Mouse (Mus musculus) limb, embryonic 10.5 days (tissue): Measurements from ENCODE around the gene Spata21. TPM values are rescaled to one million over a fixed set of nuclear protein-coding genes. Genes with fewer than 3 reads are reported as not detected.
"Not testable (repeated sequence)": the region's sequence is repeated elsewhere in the genome, so short reads cannot be mapped to it uniquely, and the experiment has no call there.

Experiments used
- DNase-seq: peaks from one replicate; pipeline ENCODE4 v3.0.0-alpha.2; 2017; ENCODE audit warnings: low spot score
- H3K27ac ChIP-seq: fragments of 300-500 bp; sonication (generic); 2 replicates; pipeline ENCODE4 v1.5.1; 2016; ENCODE audit warnings: mild to moderate bottlenecking
- H3K27me3 ChIP-seq: fragments of 300-500 bp; sonication (generic); 2 replicates; pipeline ENCODE4 v1.6.1; 2016; ENCODE audit warnings: low read depth, mild to moderate bottlenecking; ENCODE audit not compliant: poor library complexity, severe bottlenecking
- H3K36me3 ChIP-seq: fragments of 300-500 bp; sonication (generic); 2 replicates; pipeline ENCODE4 v1.6.1; 2016; ENCODE audit warnings: mild to moderate bottlenecking, moderate library complexity
- H3K4me1 ChIP-seq: fragments of 300-500 bp; sonication (generic); 2 replicates; pipeline ENCODE4 v1.6.1; 2016
- H3K4me3 ChIP-seq: fragments of 300-500 bp; sonication (generic); 2 replicates; pipeline ENCODE4 v1.5.1; 2016; ENCODE audit warnings: mild to moderate bottlenecking, moderate library complexity
- H3K9me3 ChIP-seq: fragments of 300-500 bp; sonication (generic); replicated peaks from 2 replicates; pipeline ENCODE4 v1.6.1; 2016; ENCODE audit warnings: mild to moderate bottlenecking
- WGBS: fragments of 180-500 bp; shearing (Covaris S2); methylation state at CpG from one replicate; pipeline ENCODE4 v1.1.7; 2016; 5-methylcytosine and 5-hydroxymethylcytosine counted together
- polyA plus RNA-seq: library from polyadenylated mRNA; unstranded; fragments of >200 nt; fragmentation: Nextera tagmentation; extraction: Ambion mirVana; gene quantifications from 2 replicates; pipeline ENCODE4 v1.2.1, GENCODE M21; 2016

Spata21 gene
- polyA plus RNA-seq, 1 experiment from 2014 or later = 0.18 TPM

DNA sequence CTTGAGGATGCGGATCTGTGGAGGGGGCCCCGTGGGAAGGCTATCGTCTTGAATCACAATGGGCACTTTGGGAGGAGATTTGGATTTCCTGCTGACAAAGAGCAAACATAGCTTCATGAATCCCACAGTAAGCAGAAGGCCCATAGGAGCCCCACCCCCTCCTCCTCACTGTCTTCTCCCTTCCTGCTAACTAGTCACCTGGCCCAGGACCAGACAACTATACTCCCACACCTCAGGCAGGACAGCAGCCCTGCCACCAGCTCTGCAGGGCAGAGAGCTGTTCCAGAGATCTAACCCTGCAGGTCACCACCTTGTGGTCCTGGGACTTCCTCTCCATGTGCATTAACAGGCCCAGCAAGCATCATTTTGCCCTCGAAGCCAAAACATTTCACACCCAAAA, 30.6 kb downstream of the Spata21 start:
- DNase-seq = no peak
- Histone ChIP-seq H3K36me3 (peaks cover 81% of the 10 kb centered on the region), H3K4me3 (no peak overlapping the region), H3K4me1 (peaks cover 10% of the 10 kb centered on the region), H3K9me3 (no peaks in the 10 kb centered on the region), H3K27me3 (no peaks in the 10 kb centered on the region), H3K27ac (no peak overlapping the region)
- WGBS = 92% methylated on average over 4 of the region's 4 CpGs

DNA sequence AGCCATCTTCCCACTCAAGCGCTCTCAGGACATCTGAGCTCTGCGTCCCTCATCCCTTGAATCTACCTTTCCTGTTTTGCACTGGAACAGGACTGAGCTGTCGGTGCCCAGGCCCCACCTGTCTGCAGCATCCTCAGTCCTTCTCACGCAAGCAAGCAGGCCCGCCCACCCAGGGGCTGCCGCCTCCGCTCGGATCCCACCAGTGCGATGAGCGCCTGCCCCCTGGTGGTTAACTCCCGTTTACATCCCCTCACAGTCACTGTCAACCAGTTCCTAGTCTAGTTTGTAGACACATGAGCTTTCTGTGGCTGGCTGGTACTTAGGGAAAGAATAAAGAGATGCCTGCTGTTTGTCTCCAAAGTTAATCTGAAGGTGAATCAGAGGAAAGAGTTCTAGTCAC, 32.6 kb downstream of the Spata21 start:
- Histone ChIP-seq H3K27ac (no peak overlapping the region), H3K4me1 (peaks cover 13% of the 10 kb centered on the region), H3K27me3 (no peaks in the 10 kb centered on the region), H3K4me3 (no peak overlapping the region), H3K36me3 (peaks cover 64% of the 10 kb centered on the region), H3K9me3 (no peaks in the 10 kb centered on the region)
- DNase-seq = peak; percentile 81
- 29% methylated on average over 11 of the region's 11 CpGs for WGBS

DNA sequence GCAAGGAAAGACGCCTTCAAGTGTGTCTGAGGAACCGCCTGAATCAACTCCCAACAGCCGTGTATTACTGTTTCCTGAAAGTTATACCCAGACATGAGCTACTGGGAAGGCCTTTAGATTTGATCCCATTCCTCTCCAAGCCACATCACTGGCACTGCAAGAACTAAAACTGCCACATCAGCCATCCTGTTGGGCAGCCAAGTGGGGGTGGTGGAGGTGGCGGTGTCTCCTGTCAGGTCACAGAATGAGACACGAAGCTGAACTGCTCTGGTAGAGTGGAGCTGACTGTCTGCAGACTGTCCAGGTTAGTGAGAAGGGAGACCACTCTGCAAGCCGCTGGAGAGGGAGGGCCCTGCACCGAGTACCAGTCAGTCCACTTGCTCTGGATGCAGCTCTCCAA, 34.5 kb downstream of the Spata21 start:
- H3K4me1 ChIP-seq = peaks cover 19% of the 10 kb centered on the region
- no peaks in the 10 kb centered on the region for H3K9me3 ChIP-seq
- DNase-seq = no peak
- no peak overlapping the region for H3K27ac ChIP-seq
- no peak overlapping the region for H3K4me3 ChIP-seq
- H3K36me3 ChIP-seq = peaks cover 57% of the 10 kb centered on the region
- no peaks in the 10 kb centered on the region for H3K27me3 ChIP-seq
- WGBS = 88% methylated on average over 7 of the region's 7 CpGs

DNA sequence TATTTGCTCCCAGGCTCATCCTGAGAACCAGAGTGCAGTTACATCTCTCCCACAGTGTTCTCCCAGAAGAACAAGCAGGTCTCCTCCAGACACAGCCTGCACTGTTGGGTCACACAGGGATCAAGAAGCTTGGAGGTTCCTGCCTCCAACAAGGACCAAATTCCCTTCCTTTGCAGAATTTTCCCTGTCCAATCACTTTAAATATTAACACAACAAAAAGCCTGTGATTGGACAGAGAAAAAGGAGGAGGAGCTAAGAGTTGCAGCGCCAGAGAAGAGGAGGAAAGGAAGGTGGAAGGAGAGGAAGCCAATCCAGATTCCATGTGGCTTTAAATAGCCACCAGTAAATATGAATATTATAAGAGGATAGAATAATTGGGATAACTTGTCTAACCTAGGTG, 34.9 kb downstream of the Spata21 start:
- H3K36me3 ChIP-seq = peaks cover 53% of the 10 kb centered on the region
- H3K4me3 ChIP-seq = no peak overlapping the region
- H3K27ac ChIP-seq = no peak overlapping the region
- 67% methylated on average over 1 of the region's 1 CpGs for WGBS
- no peak for DNase-seq
- no peaks in the 10 kb centered on the region for H3K9me3 ChIP-seq
- H3K4me1 ChIP-seq = peaks cover 19% of the 10 kb centered on the region
- no peaks in the 10 kb centered on the region for H3K27me3 ChIP-seq

DNA sequence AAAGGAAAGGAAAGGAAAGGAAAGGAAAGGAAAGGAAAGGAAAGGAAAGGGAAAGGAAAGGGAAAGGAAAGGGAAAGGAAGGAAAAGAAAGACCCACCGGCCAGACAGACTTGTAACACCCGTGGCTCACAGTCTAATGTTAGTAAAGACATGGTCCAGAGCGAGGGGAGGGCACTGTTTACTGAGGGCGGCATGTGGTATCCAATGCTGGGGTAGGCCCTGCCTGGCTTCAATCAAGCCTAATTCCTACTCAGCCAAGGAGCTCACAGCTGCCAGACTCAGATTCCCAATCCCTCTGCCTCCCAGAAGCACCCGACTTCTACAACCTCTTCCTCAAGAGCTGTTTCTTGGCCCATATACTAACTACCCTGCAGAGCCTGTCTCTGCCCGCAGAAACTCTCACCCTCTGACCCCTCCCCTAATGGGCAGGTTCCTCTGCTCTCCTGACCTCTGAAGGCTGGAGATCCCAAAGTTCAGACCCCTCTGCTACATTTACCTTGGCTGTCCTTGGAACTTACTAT, 41.1 kb downstream of the Spata21 start:
- Histone ChIP-seq H3K9me3 (no peaks in the 10 kb centered on the region), H3K36me3 (peaks cover 22% of the 10 kb centered on the region), H3K27me3 (no peaks in the 10 kb centered on the region), H3K4me1 (peaks cover 49% of the 10 kb centered on the region), H3K4me3 (no peak overlapping the region), H3K27ac (no peak overlapping the region)
- no peak for DNase-seq
- WGBS = 64% methylated on average over 6 of the region's 6 CpGs

DNA sequence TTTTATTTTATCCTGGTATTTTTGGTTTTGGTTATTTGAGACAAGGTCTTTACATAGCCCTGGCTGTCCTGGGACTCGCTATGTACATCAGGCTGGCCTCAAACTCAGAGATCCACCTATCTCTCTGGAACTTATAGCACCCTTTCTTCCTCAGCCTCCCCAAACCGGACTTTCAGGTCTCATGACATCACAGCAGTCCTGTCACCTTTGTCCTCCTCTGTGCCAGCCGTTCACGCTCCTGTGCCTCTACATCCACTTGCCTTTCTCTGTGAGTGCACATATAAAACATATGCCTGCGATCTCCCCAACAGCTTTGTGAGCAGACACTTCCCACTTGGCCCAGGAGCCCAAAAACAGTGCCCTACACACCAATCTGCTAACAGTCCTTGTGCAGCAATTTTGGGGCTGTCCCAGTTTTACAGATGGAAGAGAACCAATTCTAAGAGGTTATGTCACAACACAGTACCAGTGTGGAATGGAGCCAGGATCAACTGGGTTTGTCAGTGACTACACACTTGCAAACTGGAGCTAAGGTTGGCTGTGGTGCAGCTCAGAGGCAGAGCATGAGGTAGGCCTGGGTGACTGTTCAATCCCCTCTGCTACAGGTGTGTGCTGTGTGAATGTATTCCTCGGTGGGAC, 42.7 kb downstream of the Spata21 start:
- Histone ChIP-seq H3K27ac (peak overlapping the region; percentile 65; the same call in 1 of the 2 replicates), H3K27me3 (no peaks in the 10 kb centered on the region), H3K36me3 (peaks cover 35% of the 10 kb centered on the region), H3K9me3 (no peaks in the 10 kb centered on the region), H3K4me1 (peaks cover 56% of the 10 kb centered on the region), H3K4me3 (no peak overlapping the region)
- no peak for DNase-seq
- WGBS = 82% methylated on average over 6 of the region's 6 CpGs

DNA sequence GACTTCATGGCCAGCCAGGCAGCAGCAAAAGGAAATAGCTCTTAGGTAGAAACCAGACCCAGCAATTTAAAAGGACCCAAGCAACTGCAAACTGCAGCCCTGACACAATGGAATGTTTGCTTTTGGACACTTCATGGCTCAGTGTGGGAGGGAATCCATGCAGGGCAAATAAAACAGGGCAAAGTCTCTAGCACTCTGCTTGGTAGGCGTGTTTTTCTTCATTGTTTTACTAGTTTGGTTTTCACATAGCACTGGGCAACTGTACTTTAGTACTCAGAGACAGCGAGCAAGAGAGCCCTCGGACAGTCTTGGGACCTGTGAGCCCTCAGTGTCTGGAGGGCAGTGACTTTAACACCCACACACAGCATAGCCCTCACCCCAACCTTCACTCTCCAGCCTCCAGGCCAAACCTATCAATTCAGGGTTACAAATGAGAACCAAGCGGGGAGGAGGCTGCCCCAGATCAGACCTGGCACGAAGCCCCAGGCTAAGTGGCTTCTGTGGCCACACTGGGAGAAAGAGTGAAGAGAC, 43.5 kb downstream of the Spata21 start:
- WGBS = 48% methylated on average over 5 of the region's 5 CpGs
- no peak for DNase-seq
- peaks cover 57% of the 10 kb centered on the region for H3K4me1 ChIP-seq
- H3K27ac ChIP-seq = peak overlapping the region; percentile 65
- no peaks in the 10 kb centered on the region for H3K9me3 ChIP-seq
- H3K36me3 ChIP-seq = peaks cover 35% of the 10 kb centered on the region
- no peaks in the 10 kb centered on the region for H3K27me3 ChIP-seq
- H3K4me3 ChIP-seq = no peak overlapping the region

DNA sequence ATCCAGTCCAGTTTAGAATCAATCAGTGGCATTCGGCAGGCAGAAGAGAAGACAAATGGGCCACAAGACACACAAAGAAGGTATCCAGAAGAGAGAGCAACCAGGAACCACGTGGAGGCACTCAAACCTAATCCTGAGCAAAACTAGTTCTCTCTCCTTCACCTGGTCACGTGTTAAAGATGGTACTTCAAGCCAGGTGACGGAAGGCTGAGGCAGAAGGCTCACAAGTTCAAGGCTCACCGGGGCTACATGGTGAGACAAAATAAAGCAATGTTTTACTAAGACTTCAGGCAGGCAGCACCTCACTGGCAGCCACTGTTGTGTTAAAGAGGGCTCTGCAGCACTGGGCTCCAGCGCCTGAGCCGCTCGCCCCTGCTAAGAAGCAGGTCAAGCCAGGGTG, 44.1 kb downstream of the Spata21 start:
- peaks cover 32% of the 10 kb centered on the region for H3K36me3 ChIP-seq
- no peak for DNase-seq
- 41% methylated on average over 8 of the region's 8 CpGs for WGBS
- H3K27me3 ChIP-seq = no peaks in the 10 kb centered on the region
- H3K27ac ChIP-seq = peak overlapping the region; percentile 65
- no peaks in the 10 kb centered on the region for H3K9me3 ChIP-seq
- H3K4me3 ChIP-seq = no peak overlapping the region
- peaks cover 61% of the 10 kb centered on the region for H3K4me1 ChIP-seq

DNA sequence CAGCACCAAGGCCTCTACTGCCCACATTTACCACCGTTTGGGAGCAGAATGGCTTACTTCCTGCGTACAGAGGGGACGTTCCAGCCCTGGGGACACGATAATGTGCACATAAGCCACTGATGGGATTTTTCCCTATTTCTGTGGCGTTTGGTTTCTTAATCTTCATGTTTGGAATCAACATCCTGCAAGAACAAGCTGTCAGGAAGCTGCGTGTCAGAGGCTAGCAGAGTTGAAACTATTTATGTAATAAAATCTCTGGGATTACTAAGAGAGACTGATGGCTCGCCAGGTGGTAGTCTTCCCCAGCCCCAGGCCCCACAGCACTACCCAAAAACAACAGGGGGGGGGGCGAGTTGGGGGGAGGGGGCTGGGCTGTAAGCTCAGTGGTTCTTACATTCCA, 45.1 kb downstream of the Spata21 start:
- Histone ChIP-seq H3K27me3 (no peaks in the 10 kb centered on the region), H3K4me3 (no peak overlapping the region), H3K36me3 (peaks cover 31% of the 10 kb centered on the region), H3K4me1 (peaks cover 67% of the 10 kb centered on the region), H3K9me3 (no peaks in the 10 kb centered on the region), H3K27ac (no peak overlapping the region)
- no peak for DNase-seq
- 75% methylated on average over 8 of the region's 8 CpGs for WGBS

DNA sequence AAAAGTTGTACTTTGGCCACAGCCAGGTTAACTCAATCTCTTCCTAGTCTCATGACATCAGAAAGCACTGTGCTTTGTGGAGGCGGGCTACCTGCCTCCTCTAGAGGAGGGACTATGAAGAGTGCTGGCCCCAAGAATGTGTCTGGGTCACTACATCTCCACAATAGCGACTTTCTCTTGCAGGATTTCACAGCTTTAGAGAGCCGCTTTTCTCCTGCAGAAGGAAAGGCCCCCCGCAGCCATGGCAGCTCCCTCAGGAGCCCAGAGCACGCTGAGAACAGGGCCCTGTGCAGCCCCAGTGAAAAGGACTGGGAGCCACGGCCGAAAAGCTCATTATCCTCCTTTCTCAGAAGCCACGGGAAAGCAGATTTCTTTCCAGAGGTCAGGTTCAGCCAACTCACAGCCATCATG, 45.9 kb downstream of the Spata21 start:
- peaks cover 31% of the 10 kb centered on the region for H3K36me3 ChIP-seq
- no peak for DNase-seq
- H3K27ac ChIP-seq = no peak overlapping the region
- WGBS = 64% methylated on average over 8 of the region's 8 CpGs
- no peak overlapping the region for H3K4me3 ChIP-seq
- H3K9me3 ChIP-seq = no peaks in the 10 kb centered on the region
- no peaks in the 10 kb centered on the region for H3K27me3 ChIP-seq
- H3K4me1 ChIP-seq = peaks cover 72% of the 10 kb centered on the region

DNA sequence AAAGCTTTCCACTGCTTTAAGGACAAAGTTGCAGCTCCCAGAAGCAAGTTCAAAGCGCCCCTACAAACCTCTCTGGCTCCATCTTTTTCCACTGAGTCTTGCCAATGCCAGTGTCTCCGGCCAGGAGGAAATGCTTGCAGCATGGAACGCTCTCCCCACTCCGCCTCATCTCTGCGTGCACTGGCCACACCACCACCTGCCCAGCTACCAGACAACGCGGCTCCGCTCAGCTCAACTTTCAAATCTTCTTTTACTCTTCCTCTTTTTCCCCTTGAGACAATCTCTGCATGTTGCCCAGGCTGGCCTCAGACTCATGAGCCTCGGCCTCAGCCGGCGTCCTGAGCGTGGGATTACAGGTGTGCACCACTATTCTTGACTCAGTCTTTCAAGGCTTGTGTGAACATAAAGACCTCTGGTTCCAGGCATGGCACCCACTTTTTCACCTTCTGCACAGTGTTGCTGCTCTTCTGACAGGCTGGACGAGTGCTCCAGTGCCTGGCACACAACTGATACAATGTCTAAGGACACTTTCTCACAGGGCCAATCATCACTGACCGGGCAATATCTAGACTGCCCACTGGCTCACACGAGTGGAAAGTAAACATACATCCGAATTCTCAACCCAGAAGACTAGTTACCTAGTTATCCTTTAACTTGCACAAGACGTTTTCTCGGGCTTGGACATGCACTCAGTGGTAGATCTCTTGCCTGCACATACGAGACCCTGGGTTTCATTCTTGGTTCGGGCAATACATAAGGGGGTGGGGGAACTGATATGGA, 46.8 kb downstream of the Spata21 start:
- no peak for DNase-seq
- H3K4me3 ChIP-seq = 0 out of 2 replicates have a peak overlapping the region, but pooled peaks have one; percentile 8
- H3K9me3 ChIP-seq = no peaks in the 10 kb centered on the region
- whole genome bisulfite sequencing = 91% methylated on average over 20 of the region's 20 CpGs
- peaks cover 31% of the 10 kb centered on the region for H3K36me3 ChIP-seq
- no peaks in the 10 kb centered on the region for H3K27me3 ChIP-seq
- H3K27ac ChIP-seq = no peak overlapping the region
- H3K4me1 ChIP-seq = peaks cover 64% of the 10 kb centered on the region

DNA sequence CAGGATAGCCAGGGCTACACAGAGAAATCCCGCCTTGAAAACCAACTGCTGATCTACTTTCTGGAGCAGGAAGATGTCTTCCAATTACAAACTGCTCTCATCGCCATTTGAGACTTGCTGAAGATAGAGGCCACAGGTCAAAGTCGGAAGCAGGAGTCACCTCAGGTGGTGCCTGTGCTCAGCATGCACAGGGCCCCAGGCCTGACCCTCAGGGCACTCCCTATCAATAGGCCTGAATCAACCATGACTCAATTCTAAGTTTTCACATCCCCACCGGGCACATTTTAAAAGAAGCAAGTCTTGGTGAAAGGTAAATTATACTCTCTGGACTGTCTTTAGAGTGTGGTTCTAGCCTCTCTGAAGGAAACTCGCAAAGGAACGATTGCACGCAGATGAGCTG, 48.0 kb downstream of the Spata21 start:
- DNase-seq = no peak
- H3K27me3 ChIP-seq = no peaks in the 10 kb centered on the region
- no peaks in the 10 kb centered on the region for H3K9me3 ChIP-seq
- H3K4me1 ChIP-seq = peaks cover 58% of the 10 kb centered on the region
- WGBS = 90% methylated on average over 7 of the region's 7 CpGs
- H3K36me3 ChIP-seq = peaks cover 28% of the 10 kb centered on the region
- H3K27ac ChIP-seq = no peak overlapping the region
- H3K4me3 ChIP-seq = no peak overlapping the region

DNA sequence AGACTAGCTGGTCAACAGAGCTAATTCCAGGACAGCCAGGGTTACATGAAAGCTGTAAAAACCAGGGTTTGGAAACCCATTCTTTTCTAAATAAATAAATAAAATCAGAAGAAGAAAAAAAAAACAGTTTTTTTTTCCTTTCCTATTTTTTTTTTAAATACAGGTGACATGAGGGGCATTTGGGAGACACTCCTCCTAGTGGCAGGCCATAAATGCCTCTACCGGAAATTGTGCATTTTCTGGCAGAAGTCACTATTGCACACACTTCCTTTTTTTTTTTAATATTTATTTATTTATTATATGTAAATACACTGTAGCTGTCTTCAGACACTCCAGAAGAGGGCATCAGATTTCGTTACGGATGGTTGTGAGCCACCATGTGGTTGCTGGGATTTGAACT, 49.6 kb downstream of the Spata21 start:
- not testable (repeated sequence) for H3K27ac ChIP-seq, H3K4me3 ChIP-seq, H3K9me3 ChIP-seq, DNase-seq, H3K27me3 ChIP-seq
- H3K4me1 ChIP-seq = peaks cover 46% of the 10 kb centered on the region
- H3K36me3 ChIP-seq = peaks cover 26% of the 10 kb centered on the region
- WGBS = 86% methylated on average over 3 of the region's 3 CpGs
